Mouse (Mus musculus) erythroblast, embryonic 14.5 days (primary cell): ENCODE data around the gene Tbx4.

Source experiments
- GATA1 ChIP-seq: IDR thresholded peaks from 2 replicates; pipeline ENCODE4 v1.6.1; 2012; ENCODE audit warnings: low read length, inconsistent platforms, mixed read lengths
- TAL1 ChIP-seq: IDR thresholded peaks from 3 replicates; pipeline ENCODE4 v1.6.1; 2012; ENCODE audit warnings: low read length, inconsistent platforms, mixed read lengths

DNA sequence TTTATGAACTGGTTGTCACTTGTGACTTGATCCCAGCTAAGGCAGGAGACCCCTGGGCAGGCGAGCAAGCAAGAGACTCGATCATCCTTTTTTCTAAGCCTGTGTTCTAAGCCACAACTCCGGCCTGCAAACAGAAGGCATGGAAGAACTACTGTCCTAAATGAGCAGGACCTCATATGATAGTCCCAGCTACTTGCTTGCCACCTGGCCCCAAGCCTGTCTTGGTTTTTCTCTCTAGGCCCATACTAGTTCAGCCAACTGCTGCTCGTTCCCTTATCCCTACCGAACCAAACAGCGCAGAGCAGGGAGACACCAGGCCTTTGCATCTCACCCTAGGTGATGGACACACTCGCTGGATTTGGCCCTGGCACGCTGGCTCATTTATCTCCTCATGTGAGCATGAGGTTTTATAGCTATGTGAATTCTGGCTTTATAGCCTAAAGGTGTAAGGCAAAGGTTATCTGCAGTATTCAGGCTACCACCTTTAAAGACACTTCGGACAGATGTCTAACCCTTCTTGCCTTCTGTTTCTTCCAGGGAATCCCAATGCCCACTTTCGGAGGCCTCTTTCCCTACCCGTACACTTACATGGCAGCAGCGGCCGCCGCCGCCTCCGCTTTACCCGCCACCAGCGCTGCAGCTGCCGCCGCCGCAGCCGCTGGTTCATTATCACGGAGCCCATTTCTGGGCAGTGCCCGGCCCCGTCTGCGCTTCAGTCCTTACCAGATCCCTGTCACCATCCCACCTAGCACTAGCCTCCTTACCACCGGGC is 46.0 kb upstream of the Tbx4 start:
- TF ChIP-seq TAL1 (no peak), GATA1 (no peak)
